Mouse (Mus musculus) monocyte, adult 5-6 weeks (primary cell): ENCODE measurements at regions not wholly inside any gene's neighbourhood (a gene's known extent, or its start where the extent isn't known, plus 50 kb on each side); places are given as distances from the start of the nearest gene placed in this dataset.
A peak's percentile ranks its signal among the peaks of the same experiment; 100 is the strongest.

Experiments
- ATAC-seq: fragments of 153-309, 156-312 bp; replicated peaks from 2 replicates; pipeline ENCODE4 v1.8.0; 2017; ENCODE audit warnings: mild to moderate bottlenecking; ENCODE audit not compliant: low TSS enrichment, insufficient number of reproducible peaks, severe bottlenecking, poor library complexity, low FRiP score

DNA sequence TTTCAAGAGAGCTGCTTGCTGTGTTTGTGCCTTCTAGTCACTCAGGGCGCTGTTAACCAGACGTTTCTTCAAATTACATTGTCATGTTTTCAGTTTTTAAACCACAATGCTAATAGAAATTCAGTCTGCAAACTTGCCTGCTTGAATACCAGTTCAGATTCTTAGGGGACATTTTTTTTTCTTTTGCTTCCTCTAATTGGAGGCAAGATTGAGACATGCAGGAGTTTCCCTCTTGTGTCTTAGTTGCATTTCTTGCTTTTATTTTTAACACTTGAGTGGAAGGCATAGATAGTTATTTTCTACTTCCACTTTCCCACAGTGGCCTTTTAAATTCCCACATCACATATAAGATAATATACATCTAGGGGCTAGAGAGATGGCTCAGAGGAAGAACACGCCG is 246.8 kb downstream of the Grpr start:
- peak; percentile 40; the same call in 1 of the 2 replicates for ATAC-seq

- 0 out of 2 replicates have a peak, but pooled peaks have one; percentile 40 for ATAC-seq
These were observed 248.4 kb downstream of the Grpr start for GRCm38 (mm10) chrX:163301045-163301444.

DNA sequence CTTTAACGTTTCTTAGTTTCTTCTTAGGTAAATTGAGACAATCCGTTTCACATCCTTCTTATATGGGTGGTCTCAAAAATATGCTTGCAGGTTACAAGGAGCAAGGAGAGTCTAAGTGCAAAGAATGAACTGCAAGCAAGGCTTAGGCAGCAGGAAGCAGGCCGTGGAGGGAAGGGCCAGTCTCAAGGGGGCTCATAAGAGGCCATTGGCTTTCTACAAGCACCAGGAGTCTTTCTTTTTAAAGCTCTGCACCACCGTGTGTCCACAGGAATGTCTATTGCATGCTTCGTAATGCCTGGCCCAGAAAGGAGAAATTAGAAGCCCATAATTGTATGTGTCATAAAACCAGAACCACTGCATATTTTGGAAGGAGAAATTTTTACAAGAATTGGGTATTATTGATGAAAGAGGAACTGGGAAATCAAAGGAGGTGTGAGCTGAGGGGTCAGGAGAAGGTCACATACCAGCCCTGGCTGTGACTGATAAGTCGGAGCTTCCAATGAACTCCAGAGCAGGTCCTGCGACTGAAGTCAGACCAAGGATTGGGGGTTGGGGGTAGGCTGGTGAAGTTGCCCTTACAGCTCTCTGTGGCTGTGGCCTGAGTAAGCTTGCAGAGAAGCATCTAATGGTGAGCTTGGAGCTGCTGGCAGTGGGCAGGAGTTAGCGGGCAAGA is 252.4 kb downstream of the Grpr start:
- no peak for ATAC-seq

DNA sequence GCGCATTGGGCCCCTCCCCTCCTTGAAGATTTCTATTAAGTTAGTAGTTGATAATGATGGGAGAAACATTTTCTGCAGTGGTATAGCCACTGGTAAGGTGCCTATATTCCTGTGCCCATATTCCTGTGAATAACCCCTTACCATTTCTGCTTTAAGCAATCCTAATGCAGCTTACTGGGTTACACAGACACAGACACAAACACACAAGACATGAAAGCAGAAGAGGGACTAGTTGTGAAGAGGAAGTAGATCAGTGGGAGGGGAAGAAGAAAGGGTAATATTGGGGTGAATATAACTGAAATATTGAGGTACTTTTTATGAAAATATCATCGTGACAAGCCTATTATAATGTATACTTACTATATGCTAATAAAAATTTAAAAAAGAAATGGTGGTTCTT is 288.2 kb downstream of the Grpr start:
- ATAC-seq = 0 out of 2 replicates have a peak, but pooled peaks have one; percentile 47

- ATAC-seq = no peak
These were observed 288.6 kb upstream of the S100g start for GRCm38 (mm10) chrX:163253048-163253447.

DNA sequence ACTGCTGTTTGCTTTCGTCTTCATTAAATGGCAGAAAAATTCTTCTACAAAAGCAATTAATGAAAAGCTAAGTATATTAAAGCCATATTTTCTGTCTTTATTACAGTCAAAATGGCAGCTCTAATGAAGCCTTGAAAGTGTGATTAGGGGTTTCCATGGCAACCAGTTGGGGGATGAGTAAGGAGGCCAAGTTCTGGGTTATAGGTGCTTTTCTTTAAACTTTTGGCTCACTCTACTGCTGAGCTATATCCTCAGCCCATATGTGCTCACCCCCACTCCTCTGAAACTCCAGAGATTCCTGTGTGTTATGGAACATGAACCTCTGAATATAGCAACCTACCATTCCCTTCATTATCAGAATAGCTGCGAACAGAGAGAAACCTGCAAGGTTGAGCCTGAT is 240.9 kb upstream of the S100g start:
- ATAC-seq = no peak

GRCm38 (mm10) chrX:163203446-163203845 is 239.0 kb upstream of the S100g start:
- no peak for ATAC-seq

GRCm38 (mm10) chrX:163181588-163181987 is 217.2 kb upstream of the S100g start:
- ATAC-seq = no peak

DNA sequence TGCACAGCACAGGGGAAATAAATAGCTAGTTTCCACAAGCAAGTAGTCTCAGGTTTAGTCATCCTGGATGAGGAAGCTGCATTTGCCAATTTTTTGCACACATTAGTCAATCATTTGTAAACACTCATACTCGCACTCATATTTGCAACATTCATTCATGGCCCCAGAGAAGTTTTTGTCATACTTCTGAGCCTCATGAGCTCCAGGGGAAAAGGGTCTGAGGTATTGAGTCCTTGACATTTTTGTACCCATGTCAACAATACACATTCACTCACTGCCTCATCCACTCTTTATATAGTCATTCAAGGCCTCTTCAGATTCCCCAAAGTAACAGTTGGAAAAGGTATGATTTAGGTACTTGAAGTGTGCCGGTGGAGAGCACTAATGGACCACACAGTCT is 200.4 kb upstream of the S100g start:
- no peak for ATAC-seq

GRCm38 (mm10) chrX:163155251-163155650 is 190.9 kb upstream of the S100g start:
- no peak for ATAC-seq

DNA sequence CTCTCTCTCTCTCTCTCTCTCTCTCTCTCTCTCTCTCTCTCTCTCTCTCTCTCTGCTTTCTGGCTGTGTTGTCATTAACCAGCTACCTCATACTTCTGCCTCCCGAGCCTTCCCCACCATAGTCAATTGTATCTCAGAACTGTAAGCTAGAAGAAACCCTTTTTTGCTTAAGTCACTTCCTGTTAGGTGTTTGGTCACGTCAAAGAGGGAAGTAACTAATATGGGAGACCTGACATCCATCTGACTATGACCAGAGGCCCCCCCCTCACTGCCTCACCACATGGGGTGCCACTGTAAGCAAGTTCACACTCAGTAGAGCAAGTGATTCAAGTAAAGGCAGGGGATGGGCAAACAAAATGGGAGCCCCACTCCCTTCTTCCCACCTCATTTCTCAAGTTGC is 187.6 kb upstream of the S100g start:
- ATAC-seq = no peak

GRCm38 (mm10) chrX:163144475-163144874 is 180.1 kb upstream of the S100g start:
- no peak for ATAC-seq

- ATAC-seq = no peak
These were observed 175.1 kb upstream of the S100g start for GRCm38 (mm10) chrX:163139475-163139874.

DNA sequence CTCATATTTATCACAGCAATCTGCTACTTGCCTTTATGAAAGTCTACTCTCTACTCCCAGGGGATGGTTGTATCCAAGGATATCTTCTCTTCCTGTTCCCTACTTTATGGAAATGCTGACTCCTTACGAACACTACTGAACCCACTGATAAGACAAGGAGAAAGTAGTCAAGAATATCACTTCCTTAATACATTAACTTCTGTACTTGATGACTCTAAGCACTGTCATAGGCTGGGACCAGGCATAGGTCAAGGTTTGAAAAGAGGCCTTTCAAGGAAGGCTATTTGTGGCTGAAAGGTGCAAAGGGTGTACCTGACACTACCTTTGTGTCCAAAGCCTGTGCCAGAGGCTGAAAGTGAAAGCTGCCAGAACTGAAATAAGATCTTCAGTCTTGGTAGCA is 164.2 kb upstream of the S100g start:
- no peak for ATAC-seq

DNA sequence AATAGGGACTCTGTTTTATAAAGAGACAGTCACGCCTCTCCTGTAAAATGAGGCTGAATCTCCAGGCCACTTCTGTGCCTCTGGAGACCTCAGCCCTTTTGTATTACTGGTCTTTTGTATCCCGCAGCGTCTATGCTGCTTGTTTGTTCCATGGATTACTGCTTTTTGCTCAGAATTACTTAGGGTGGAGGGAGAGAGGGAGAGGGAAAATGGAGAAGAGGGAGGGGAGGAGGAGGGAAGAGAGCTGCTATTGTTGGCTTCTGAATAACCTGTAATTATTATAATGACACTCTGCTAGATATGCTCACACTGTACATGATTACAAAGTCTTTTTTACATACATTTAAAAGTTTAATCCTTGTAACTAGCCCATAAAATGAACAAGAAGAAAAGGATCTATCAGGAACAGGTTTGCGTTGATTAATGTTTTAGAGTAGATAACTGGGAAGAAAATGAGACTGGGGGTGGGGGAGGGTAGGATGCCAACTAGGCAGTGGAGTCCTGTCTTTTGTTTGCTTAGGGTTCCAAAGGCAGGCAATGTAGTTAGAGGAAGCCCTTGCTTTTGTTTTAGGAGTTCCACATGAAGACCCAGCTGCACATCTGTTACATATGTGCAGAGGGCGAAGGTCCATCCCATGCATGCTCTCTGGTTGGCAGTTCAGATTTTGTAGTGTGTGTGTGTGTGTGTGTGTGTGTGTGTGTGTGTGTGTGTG is 153.4 kb upstream of the S100g start:
- no peak for ATAC-seq

DNA sequence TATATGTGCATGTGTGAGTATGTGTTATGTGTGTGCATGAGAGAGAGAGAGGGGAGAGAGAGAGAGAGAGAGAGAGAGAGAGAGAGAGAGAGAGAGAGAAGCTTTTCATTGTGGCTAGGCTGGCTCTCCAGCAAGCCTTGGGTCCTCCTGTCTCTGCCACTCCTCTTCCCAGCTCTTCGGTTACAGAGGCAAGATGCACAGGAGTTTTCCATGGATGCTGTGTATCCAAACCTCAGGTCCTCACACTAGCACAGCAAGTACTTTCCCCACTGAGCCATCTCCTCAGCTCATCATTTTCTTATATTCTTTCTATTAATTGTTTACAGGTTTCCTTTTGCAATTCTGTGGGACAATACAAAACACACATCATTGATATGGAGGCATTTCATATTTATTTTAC is 152.8 kb upstream of the S100g start:
- ATAC-seq = no peak

- no peak for ATAC-seq
These were observed 130.8 kb upstream of the S100g start for GRCm38 (mm10) chrX:163095026-163095765.
